Mouse (Mus musculus) liver, adult 2 months (tissue): ENCODE measurements at regions not wholly inside any gene's neighbourhood (a gene's known extent, or its start where the extent isn't known, plus 50 kb on each side); places are given as distances from the start of the nearest gene placed in this dataset.

Source experiments
- CTCF ChIP-seq: fragments of 200-500 bp; IDR thresholded peaks from 2 replicates; pipeline ENCODE4 v1.5.1; 2011; ENCODE audit warnings: low read depth, low read length, control low read depth
- POLR2A ChIP-seq: fragments of 200-500 bp; IDR thresholded peaks from 2 replicates; pipeline ENCODE4 v1.6.1; 2011; ENCODE audit warnings: low read length, control low read depth; ENCODE audit not compliant: insufficient read depth; ENCODE audit errors: extremely low read depth

DNA sequence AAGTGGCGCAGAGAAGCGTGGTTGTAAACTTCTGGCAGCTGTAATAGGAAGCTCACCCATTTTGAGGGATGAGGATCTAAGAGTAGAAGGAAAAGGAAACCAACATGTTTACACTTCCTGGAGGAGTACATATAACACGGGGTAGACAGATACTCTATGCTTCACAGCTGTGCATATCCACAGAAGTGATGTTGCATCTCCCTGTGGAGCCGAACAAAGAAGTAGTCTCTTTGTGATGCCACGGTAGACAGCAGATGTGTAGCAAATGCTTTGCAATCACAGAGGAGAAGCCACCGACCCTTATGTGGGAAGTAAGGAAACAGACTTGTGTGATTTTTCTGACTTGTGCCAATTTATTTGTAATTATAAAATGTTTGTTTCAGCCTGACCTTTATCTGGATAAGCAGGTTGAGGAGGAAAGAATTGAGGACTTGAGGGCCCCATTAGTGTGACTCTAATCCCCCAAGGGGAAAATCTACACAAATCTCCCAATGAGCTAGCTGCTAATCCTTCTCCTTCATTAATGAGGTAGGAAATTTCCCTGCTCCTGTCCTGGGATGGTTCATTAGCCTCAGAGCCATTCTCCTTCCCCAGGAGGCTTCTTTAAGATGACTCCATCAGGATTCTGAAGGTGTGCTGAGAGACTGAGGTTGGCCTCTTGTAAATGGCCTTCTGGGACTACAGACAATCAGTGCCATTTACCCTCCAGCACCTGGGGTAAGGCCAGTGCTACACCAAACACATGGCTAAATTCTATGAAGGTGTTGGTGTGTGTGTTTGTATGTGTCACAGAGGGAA is 2119.9 kb upstream of the Lrrc6 start:
- TF ChIP-seq CTCF (no peak), POLR2A (no peak)
